Mouse (Mus musculus): ENCODE results near the gene Mfsd2a.

The Mfsd2a gene

GRCm38 (mm10) chr4:122933857-122934256, 27.1 kb downstream of the Mfsd2a start:
- DNase-seq (ENCODE audit: inconsistent ontology term) = no peak

GRCm38 (mm10) chr4:122933051-122933591, 27.9 kb downstream of the Mfsd2a start:
- DNase-seq (ENCODE audit: inconsistent ontology term) = no peak

GRCm38 (mm10) chr4:122932239-122932978, 28.6 kb downstream of the Mfsd2a start:
- no peak for DNase-seq (ENCODE audit: inconsistent ontology term)

GRCm38 (mm10) chr4:122930939-122931590, 29.9 kb downstream of the Mfsd2a start:
- no peak for DNase-seq (ENCODE audit: inconsistent ontology term)

GRCm38 (mm10) chr4:122923392-122924344, 37.3 kb downstream of the Mfsd2a start:
- no peak for DNase-seq (ENCODE audit: inconsistent ontology term)

GRCm38 (mm10) chr4:122922841-122923240, 38.1 kb downstream of the Mfsd2a start:
- DNase-seq (ENCODE audit: inconsistent ontology term) = peak; percentile 61

GRCm38 (mm10) chr4:122915985-122916384, 45.0 kb downstream of the Mfsd2a start:
- no peak for DNase-seq (ENCODE audit: inconsistent ontology term)

- peak; percentile 32 for DNase-seq (ENCODE audit: inconsistent ontology term)
Observed at GRCm38 (mm10) chr4:122914186-122914585, 46.8 kb downstream of the Mfsd2a start.

- DNase-seq (ENCODE audit: inconsistent ontology term) = no peak
Observed at GRCm38 (mm10) chr4:122912613-122913012, 48.4 kb downstream of the Mfsd2a start.

GRCm38 (mm10) chr4:122910577-122910976, 50.4 kb downstream of the Mfsd2a start:
- DNase-seq (ENCODE audit: inconsistent ontology term) = no peak

- no peak for DNase-seq (ENCODE audit: inconsistent ontology term)
Observed at GRCm38 (mm10) chr4:122909572-122910189, 51.3 kb downstream of the Mfsd2a start.

GRCm38 (mm10) chr4:122905359-122905758, 55.6 kb downstream of the Mfsd2a start:
- peak; percentile 70 for DNase-seq (ENCODE audit: inconsistent ontology term)

GRCm38 (mm10) chr4:122903709-122904108, 57.3 kb downstream of the Mfsd2a start:
- DNase-seq (ENCODE audit: inconsistent ontology term) = no peak

GRCm38 (mm10) chr4:122902156-122902555, 58.8 kb downstream of the Mfsd2a start:
- no peak for DNase-seq (ENCODE audit: inconsistent ontology term)

GRCm38 (mm10) chr4:122898313-122898712, 62.7 kb downstream of the Mfsd2a start:
- DNase-seq (ENCODE audit: inconsistent ontology term) = no peak

GRCm38 (mm10) chr4:122897750-122898149, 63.2 kb downstream of the Mfsd2a start:
- no peak for DNase-seq (ENCODE audit: inconsistent ontology term)
